Mouse (Mus musculus): ENCODE data around the gene Crcp.

Crcp gene

GRCm38 (mm10) chr5:130097837-130098236 is 68.7 kb downstream of the Crcp start:
- DNase-seq = no peak

GRCm38 (mm10) chr5:130101724-130102123 is 72.6 kb downstream of the Crcp start:
- no peak for DNase-seq

- no peak for DNase-seq
Observed at GRCm38 (mm10) chr5:130109348-130109747, 80.3 kb downstream of the Crcp start.
